Mouse (Mus musculus): Measurements from ENCODE around the gene Sntg2. TPM values are rescaled to one million over a fixed set of nuclear protein-coding genes. Genes with fewer than 3 reads are reported as not detected.

Sntg2 gene
- polyA plus RNA-seq, 1 experiment from 2014 or later, result 1.4 TPM

DNA sequence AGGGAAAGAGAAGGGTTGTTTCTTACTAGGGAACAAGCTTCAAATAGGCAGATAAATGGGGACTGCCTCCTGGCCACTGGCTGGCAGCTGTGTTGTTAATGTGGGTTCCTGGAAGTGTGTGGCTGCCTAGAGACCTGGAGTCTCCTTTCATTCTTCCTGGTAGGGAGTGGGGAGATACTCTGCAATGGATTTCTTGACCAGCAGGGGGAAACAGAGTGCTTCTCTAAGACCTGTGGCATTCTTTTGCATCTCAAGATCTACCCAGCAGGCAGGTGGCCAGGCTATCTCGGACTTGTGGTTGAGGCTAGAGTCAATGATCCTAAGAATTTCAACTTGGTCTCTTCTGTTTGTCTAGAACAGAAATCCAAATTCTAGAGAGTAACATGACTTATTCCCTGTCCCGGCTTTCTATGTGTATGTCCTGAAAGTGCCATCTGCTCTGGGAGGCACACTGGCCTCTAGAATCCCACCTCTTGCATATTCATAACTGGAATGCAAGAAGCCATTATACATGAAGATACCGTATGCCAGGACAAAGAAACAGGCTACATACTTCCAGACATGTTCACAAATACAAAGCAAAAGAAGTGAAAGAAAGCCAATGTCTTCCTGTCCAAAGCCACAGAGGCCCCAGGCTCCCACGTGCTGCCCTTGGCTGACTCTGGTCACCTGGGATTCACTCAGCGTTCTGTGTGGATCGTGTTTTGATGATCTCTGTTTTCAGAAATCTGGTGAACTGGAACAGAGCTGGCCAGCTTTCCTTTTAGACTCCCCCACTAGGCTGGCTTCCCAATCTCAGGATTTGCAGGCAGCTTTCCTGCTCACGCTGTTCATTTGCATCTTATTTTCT, 244.4 kb downstream of the Sntg2 start:
- Histone ChIP-seq H3K27ac (no peak overlapping the region), H3K27me3 (no peaks in the 10 kb centered on the region), H3K4me3 (replicated peaks) (no peak overlapping the region), H3K36me3 (replicated peaks) (no peaks in the 10 kb centered on the region), H3K9ac (no peak overlapping the region), H3K4me2 (no peak overlapping the region), H3K9me3 (no peaks in the 10 kb centered on the region), H3K4me1 (0 out of 2 replicates have a peak, but pooled peaks cover 7% of the 10 kb centered on the region)
- 72% methylated on average over 7 of the region's 7 CpGs for WGBS
- ATAC-seq (ENCODE audit: low FRiP score), result no peak; the same call in 1 of the 2 replicates

Other genes with a start within 250 kb of the Sntg2 start
- not detected in 2 replicates for gene Tpo, start 240.8 kb downstream of the Sntg2 start, polyA plus RNA-seq (2016; fragmentation: Nextera tagmentation; extraction: Ambion mirVana)
- 27.8 and 28.3 TPM in 2 replicates for gene Tmem18, start 211.1 kb upstream of the Sntg2 start, polyA plus RNA-seq (2016; fragmentation: Nextera tagmentation; extraction: Ambion mirVana)